Mouse (Mus musculus): ENCODE measurements around the gene Ccdc97. TPM values are rescaled to one million over a fixed set of nuclear protein-coding genes. Genes with fewer than 3 reads are reported as not detected.

The Ccdc97 gene
- polyA plus RNA-seq, 1 experiment from 2014 or later = 24.6 TPM

GRCm38 (mm10) chr7:25719761-25720610, 1.1 kb upstream of the Ccdc97 start:
- ATAC-seq (ENCODE audit: insufficient number of reproducible peaks, insufficient read depth, low FRiP score, low TSS enrichment) = no peak
- Histone ChIP-seq H3K9ac (no peak overlapping the region), H3K27me3 (no peaks in the 10 kb centered on the region), H3K36me3 (peaks cover 56% of the 10 kb centered on the region), H3K4me2 (replicated peaks) (peak overlapping the region; percentile 90; the same call in 1 of the 2 replicates), H3K9me3 (no peaks in the 10 kb centered on the region), H3K4me3 (no peak overlapping the region), H3K27ac (peak overlapping the region; percentile 55; the same call in 1 of the 2 replicates), H3K4me1 (peaks cover 14% of the 10 kb centered on the region)
- WGBS = 63% methylated on average over 10 of the region's 10 CpGs

GRCm38 (mm10) chr7:25717478-25717877, 1.4 kb downstream of the Ccdc97 start:
- Histone ChIP-seq H3K4me1 (peaks cover 15% of the 10 kb centered on the region), H3K27me3 (no peaks in the 10 kb centered on the region), H3K4me2 (replicated peaks) (peak overlapping the region; percentile 90), H3K27ac (no peak overlapping the region), H3K36me3 (peaks cover 53% of the 10 kb centered on the region), H3K4me3 (peak overlapping the region; percentile 65; the same call in 1 of the 2 replicates), H3K9me3 (no peaks in the 10 kb centered on the region), H3K9ac (no peak overlapping the region)
- no peak for ATAC-seq (ENCODE audit: insufficient number of reproducible peaks, insufficient read depth, low FRiP score, low TSS enrichment)
- 86% methylated on average over 3 of the region's 3 CpGs for WGBS

DNA sequence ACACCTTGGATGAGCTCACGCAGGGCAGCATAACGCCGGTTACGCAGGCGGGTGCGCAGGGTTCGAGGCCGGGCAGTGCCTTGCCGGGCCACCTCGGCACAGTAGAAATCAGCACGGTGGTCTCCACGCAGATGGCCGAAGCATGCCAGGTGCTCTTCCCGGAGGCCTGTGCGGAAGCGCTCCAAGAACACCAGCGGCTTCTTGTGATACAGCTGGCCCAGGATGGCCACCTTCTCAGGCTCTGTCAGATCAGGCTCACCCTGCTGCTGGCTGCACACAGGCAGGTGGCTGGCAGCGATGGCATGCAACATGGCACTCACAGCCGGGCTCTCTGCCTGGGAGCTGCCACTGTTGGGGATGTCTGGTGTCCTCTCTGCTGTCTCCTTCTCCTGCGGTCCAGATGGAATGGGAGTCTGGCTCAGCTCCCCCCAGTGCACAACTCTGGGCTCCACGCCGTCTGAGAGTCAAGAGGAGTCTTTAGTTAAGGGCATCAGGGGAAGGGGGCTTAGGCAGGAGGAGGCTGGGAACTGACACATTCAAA, 3.1 kb downstream of the Ccdc97 start:
- Histone ChIP-seq H3K9ac (no peak overlapping the region), H3K4me2 (replicated peaks) (no peak overlapping the region), H3K4me3 (no peak overlapping the region), H3K9me3 (no peaks in the 10 kb centered on the region), H3K4me1 (peaks cover 32% of the 10 kb centered on the region), H3K27ac (no peak overlapping the region), H3K36me3 (peaks cover 41% of the 10 kb centered on the region), H3K27me3 (no peaks in the 10 kb centered on the region)
- 95% methylated on average over 22 of the region's 22 CpGs for WGBS
- ATAC-seq (ENCODE audit: insufficient number of reproducible peaks, insufficient read depth, low FRiP score, low TSS enrichment) = no peak

GRCm38 (mm10) chr7:25714581-25714980, 4.3 kb downstream of the Ccdc97 start:
- Histone ChIP-seq H3K4me2 (replicated peaks) (no peak overlapping the region), H3K36me3 (peaks cover 38% of the 10 kb centered on the region), H3K4me1 (peaks cover 43% of the 10 kb centered on the region), H3K9ac (no peak overlapping the region), H3K4me3 (no peak overlapping the region), H3K27me3 (no peaks in the 10 kb centered on the region), H3K9me3 (no peaks in the 10 kb centered on the region), H3K27ac (no peak overlapping the region)
- ATAC-seq (ENCODE audit: insufficient number of reproducible peaks, insufficient read depth, low FRiP score, low TSS enrichment) = no peak
- 97% methylated on average over 8 of the region's 8 CpGs for WGBS

DNA sequence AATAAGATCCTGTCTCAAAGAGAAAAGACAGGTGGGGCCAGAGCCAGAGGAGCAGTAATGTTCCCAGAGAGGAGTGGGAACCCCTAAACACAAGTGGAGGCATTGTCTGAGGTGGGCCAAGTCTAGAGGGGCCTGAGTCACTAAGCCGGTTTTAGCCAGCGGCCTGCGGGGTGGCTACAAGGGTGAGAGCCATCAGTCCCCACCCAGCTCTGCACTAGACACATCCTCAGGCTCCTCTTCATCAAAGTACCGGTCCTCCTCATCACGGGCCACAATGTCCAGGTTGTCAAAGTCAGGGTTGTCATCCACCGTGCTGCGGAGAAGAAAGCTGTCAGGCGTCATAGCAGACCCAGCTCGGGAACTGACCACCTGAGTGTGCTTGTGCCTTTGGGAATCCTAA, 6.1 kb downstream of the Ccdc97 start:
- Histone ChIP-seq H3K27me3 (no peaks in the 10 kb centered on the region), H3K4me3 (no peak overlapping the region), H3K4me2 (replicated peaks) (no peak overlapping the region), H3K9me3 (no peaks in the 10 kb centered on the region), H3K9ac (no peak overlapping the region), H3K36me3 (peaks cover 38% of the 10 kb centered on the region), H3K27ac (no peak overlapping the region), H3K4me1 (peaks cover 40% of the 10 kb centered on the region)
- no peak for ATAC-seq (ENCODE audit: insufficient number of reproducible peaks, insufficient read depth, low FRiP score, low TSS enrichment)
- 88% methylated on average over 9 of the region's 9 CpGs for WGBS

GRCm38 (mm10) chr7:25711731-25712197, 7.1 kb downstream of the Ccdc97 start:
- H3K4me2 ChIP-seq (replicated peaks) = no peak overlapping the region
- H3K27me3 ChIP-seq = no peaks in the 10 kb centered on the region
- H3K9me3 ChIP-seq = no peaks in the 10 kb centered on the region
- WGBS = 7% methylated on average over 7 of the region's 7 CpGs
- peaks cover 42% of the 10 kb centered on the region for H3K4me1 ChIP-seq
- peaks cover 38% of the 10 kb centered on the region for H3K36me3 ChIP-seq
- peak overlapping the region; percentile 58 for H3K27ac ChIP-seq
- H3K9ac ChIP-seq = no peak overlapping the region; the same call in 1 of the 2 replicates
- ATAC-seq (ENCODE audit: insufficient number of reproducible peaks, insufficient read depth, low FRiP score, low TSS enrichment) = peak; percentile 35
- H3K4me3 ChIP-seq = no peak overlapping the region

GRCm38 (mm10) chr7:25711165-25711564, 7.7 kb downstream of the Ccdc97 start:
- Histone ChIP-seq H3K27me3 (no peaks in the 10 kb centered on the region), H3K27ac (peak overlapping the region; percentile 58), H3K9ac (peak overlapping the region; percentile 38), H3K36me3 (peaks cover 34% of the 10 kb centered on the region), H3K4me3 (no peak overlapping the region), H3K4me1 (peaks cover 42% of the 10 kb centered on the region), H3K4me2 (replicated peaks) (0 out of 2 replicates have a peak overlapping the region, but pooled peaks have one; percentile 27), H3K9me3 (no peaks in the 10 kb centered on the region)
- ATAC-seq (ENCODE audit: insufficient number of reproducible peaks, insufficient read depth, low FRiP score, low TSS enrichment) = no peak
- WGBS = 62% methylated on average over 5 of the region's 5 CpGs

DNA sequence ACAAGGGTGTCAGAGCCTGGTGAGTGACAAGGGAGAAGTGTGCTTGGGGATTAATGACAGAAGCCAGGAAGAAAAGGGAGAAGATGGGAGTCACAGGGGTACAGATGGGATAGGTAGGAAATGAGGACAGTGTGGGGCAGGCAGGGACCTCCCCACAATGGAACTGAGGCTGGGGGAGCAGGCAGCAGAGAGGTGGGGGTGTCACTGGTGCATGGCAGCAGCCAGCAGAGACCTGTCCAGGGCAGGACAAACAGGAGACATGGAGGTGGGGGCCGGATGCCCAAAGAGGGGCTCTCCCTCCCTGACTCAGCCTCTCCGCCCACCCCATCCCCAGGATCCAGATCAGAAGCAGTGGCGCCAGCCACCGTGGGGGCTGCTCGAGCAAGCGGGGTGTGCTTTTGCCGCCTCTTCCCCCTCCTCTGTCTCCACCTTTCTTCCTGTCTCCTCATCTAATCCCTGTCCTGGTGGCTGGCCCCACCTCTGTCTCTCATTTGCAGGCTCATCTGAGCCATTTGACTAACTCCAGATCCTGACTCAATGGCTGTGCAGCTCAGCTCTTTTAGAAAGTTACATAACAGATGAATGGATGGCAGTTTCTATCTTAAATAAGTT, 8.3 kb downstream of the Ccdc97 start:
- no peak for ATAC-seq (ENCODE audit: insufficient number of reproducible peaks, insufficient read depth, low FRiP score, low TSS enrichment)
- Histone ChIP-seq H3K27ac (peak overlapping the region; percentile 58), H3K9ac (peak overlapping the region; percentile 38), H3K27me3 (no peaks in the 10 kb centered on the region), H3K36me3 (peaks cover 29% of the 10 kb centered on the region), H3K4me2 (replicated peaks) (peak overlapping the region; percentile 27), H3K4me3 (no peak overlapping the region), H3K9me3 (no peaks in the 10 kb centered on the region), H3K4me1 (peaks cover 42% of the 10 kb centered on the region)
- 10% methylated on average over 6 of the region's 7 CpGs for WGBS

DNA sequence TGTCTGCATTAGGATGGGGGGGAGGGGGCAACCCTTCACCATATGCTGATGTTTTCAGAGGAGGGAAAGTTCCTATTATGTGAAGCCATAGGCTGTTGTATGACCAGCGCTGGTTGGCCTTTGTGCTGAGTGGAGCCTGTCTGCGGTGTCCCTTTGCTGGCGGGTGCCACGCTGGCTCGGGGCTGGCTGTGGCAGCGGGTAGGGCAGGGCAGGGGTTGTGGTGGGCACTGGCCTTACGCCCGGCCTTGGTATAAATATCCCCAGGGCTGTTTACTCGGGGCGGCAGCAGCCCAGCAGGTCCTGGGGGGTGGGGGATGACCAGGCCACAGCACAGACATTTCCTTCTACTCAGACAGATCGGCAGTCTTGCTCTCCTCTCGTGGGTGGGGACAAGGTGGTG, 8.9 kb downstream of the Ccdc97 start:
- Histone ChIP-seq H3K4me2 (replicated peaks) (peak overlapping the region; percentile 27), H3K27me3 (0 out of 2 replicates have a peak, but pooled peaks cover under 1% of the 10 kb centered on the region), H3K4me3 (no peak overlapping the region), H3K4me1 (peaks cover 43% of the 10 kb centered on the region), H3K36me3 (peaks cover 22% of the 10 kb centered on the region), H3K9me3 (no peaks in the 10 kb centered on the region), H3K9ac (peak overlapping the region; percentile 38), H3K27ac (no peak overlapping the region)
- no peak for ATAC-seq (ENCODE audit: insufficient number of reproducible peaks, insufficient read depth, low FRiP score, low TSS enrichment)
- WGBS = 17% methylated on average over 12 of the region's 12 CpGs

DNA sequence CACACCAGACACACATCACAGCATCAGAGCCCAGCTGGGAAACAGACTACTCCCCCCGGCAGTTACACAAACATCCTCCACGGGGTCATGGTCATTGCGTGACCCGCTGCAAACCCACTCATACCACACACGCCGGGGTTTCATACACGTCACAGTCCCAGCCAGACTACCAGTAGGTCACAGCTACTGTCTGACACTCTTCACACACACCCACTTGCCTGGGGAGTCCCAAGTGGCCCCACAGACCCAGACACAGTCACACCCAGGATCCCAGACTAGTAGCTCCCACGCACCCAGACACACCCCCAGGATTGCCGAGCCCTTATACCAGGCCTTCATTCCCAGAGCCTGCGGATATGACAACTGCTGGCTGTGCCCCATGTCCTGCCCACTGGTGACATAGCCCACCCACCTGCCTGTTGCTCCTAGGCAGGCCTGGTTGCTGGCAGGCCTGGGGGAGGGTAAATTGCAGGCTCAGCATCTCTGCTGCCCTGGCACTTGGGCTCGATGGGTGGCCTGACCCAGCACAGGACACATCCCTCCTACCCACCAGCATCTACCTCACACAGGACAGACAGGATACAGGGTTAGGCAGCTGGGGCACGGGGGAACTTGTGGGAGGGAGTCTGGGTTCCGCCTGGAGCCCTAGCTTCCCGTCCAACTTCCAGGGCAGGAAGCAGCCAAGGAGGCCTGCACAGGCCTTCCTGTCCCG, 11.2 kb downstream of the Ccdc97 start:
- Histone ChIP-seq H3K4me1 (peaks cover 49% of the 10 kb centered on the region), H3K4me3 (no peak overlapping the region), H3K4me2 (replicated peaks) (no peak overlapping the region), H3K9me3 (no peaks in the 10 kb centered on the region), H3K27me3 (peaks cover 18% of the 10 kb centered on the region), H3K27ac (peak overlapping the region; percentile 59; the same call in 1 of the 2 replicates), H3K36me3 (peaks cover under 1% of the 10 kb centered on the region), H3K9ac (0 out of 2 replicates have a peak overlapping the region, but pooled peaks have one; percentile 26)
- ATAC-seq (ENCODE audit: insufficient number of reproducible peaks, insufficient read depth, low FRiP score, low TSS enrichment) = no peak
- WGBS = 45% methylated on average over 15 of the region's 15 CpGs

DNA sequence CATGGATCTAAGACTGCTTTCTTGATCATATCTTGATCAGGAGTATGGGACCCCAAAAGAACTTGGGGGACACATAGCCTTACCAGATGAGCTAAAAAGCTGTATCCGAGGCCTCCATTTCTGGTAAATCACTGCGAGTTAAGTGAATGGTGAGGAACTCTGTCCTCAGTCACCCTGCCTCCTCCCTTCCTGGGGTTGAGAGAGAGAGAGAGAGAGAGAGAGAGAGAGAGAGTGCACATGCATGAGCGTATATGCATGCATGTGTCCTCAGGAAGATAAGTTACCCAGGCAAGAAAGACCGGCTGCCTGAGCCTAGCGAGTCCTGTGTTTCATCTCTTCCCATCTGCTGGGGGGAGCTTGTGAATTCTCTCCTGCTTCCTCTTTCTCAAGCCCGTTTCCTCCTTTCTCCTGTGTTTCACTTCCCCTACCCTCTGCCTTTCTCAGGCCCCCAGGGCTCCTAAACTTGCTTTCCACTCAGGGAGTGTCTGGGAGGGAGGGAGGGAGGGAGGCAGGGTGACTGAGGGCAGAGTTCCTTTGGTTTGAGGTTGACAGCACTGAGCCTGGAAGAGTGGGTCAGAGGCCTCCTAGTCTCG, 12.2 kb downstream of the Ccdc97 start:
- WGBS = 60% methylated on average over 7 of the region's 7 CpGs
- no peak overlapping the region for H3K27ac ChIP-seq
- no peak overlapping the region for H3K4me2 ChIP-seq (replicated peaks)
- peaks cover 18% of the 10 kb centered on the region for H3K27me3 ChIP-seq
- H3K9ac ChIP-seq = no peak overlapping the region
- H3K9me3 ChIP-seq = no peaks in the 10 kb centered on the region
- no peak for ATAC-seq (ENCODE audit: insufficient number of reproducible peaks, insufficient read depth, low FRiP score, low TSS enrichment)
- H3K4me1 ChIP-seq = peaks cover 39% of the 10 kb centered on the region
- no peak overlapping the region for H3K4me3 ChIP-seq
- no peaks in the 10 kb centered on the region for H3K36me3 ChIP-seq

Measured in embryonic facial prominence, embryonic 12.5 days (tissue).